9 mouse cellular contexts compared by ENCODE assay signal in the genomic region with DNA sequence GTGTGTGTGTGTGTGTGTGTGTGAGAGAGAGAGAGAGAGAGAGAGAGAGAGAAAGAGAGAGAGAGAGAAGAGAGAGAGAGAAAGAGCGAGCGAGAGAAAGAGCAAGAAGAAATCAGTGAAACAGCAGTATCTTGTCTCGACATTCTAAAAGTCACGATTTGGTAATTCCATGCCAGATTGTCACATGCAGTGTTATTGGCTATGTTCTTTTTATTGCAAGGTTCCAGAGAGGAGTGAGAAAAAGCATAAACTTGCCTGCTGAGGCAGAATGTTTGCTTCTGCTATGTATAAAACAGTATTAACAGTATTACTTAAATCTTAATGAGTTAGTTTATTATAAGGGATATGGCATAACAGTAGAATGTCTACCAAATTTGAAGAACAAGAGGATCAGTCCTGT. TPM values are rescaled to one million over a fixed set of nuclear protein-coding genes. Genes with fewer than 3 reads are reported as not detected.
A peak's percentile ranks its signal among the peaks of the same experiment; 100 is the strongest.
DNase-seq lines count a peak whose midpoint lies in the region; ATAC-seq and TF ChIP-seq lines count a peak whose summit lies in the region.
"Had no signal": no experiment of that assay in that cellular context is flagged by ENCODE, and none has a peak within 500 bp of the region (broad histone marks: within the 10 kb centered on the region; RNA-seq: fewer than 3 reads in every experiment).

No protein-coding gene starts in this region.

- H3K4me1 ChIP-seq in kidney, embryonic 15.5 days = peaks cover 22% of the 10 kb centered on the region
- H3K4me1 ChIP-seq in hindbrain, embryonic 15.5 days (replicated peaks) = peaks cover 26% of the 10 kb centered on the region
- H3K4me1 ChIP-seq in midbrain, embryonic 16.5 days (ENCODE audit: control insufficient read depth, insufficient read depth, low read length) = peaks cover 20% of the 10 kb centered on the region

- H3K36me3 ChIP-seq in kidney, embryonic 15.5 days = no peaks in the 10 kb centered on the region
- no peaks in the 10 kb centered on the region for H3K36me3 ChIP-seq in hindbrain, embryonic 15.5 days
- no peaks in the 10 kb centered on the region for H3K36me3 ChIP-seq in midbrain, embryonic 16.5 days (ENCODE audit: control insufficient read depth, insufficient read depth, low read length)

- peak overlapping the region; percentile 50 for H3K4me3 ChIP-seq in kidney, embryonic 15.5 days (replicated peaks)
- H3K4me3 ChIP-seq in hindbrain, embryonic 15.5 days = peak overlapping the region; percentile 43
- peak overlapping the region; percentile 52; the same call in 1 of the 2 replicates for H3K4me3 ChIP-seq in midbrain, embryonic 16.5 days (ENCODE audit: low read depth, low read length)

- no peak for TF ChIP-seq POLR2A in brain, embryonic 14.5 days (IDR thresholded peaks at IDR 0.05; ENCODE audit: borderline replicate concordance, extremely low read depth, insufficient read depth, insufficient read length, poor library complexity, severe bottlenecking)

- H3K9me3 ChIP-seq in kidney, embryonic 15.5 days (replicated peaks) = no peaks in the 10 kb centered on the region
- no peaks in the 10 kb centered on the region for H3K9me3 ChIP-seq in hindbrain, embryonic 15.5 days
- no peaks in the 10 kb centered on the region for H3K9me3 ChIP-seq in midbrain, embryonic 16.5 days (replicated peaks; ENCODE audit: control insufficient read depth, low read length, poor library complexity, severe bottlenecking)

- DNase-seq in kidney, postnatal 25 days = no peak
- peak; percentile 49 for DNase-seq in brain, embryonic 14.5 days (ENCODE audit: low read depth)
- DNase-seq in gastrocnemius, postnatal 4 days (ENCODE audit: low spot score in 2 of 2) = no peak
- no peak for DNase-seq in thymus, adult 18-20 months
- no peak for DNase-seq in left cerebral cortex, postnatal 10 days (ENCODE audit: extremely low spot score in 1 of 2, low spot score in 2 of 2)

- intact Hi-C loops in left cerebral cortex, postnatal 10 days (cut with DNase I) = no loop called here

- ATAC-seq in kidney, embryonic 15.5 days (replicated peaks; ENCODE audit: low FRiP score) = no peak
- ATAC-seq in hindbrain, embryonic 15.5 days (ENCODE audit: low FRiP score, low read depth) = no peak
- ATAC-seq in midbrain, embryonic 16.5 days = no peak

- peak overlapping the region; percentile 52 for H3K9ac ChIP-seq in kidney, embryonic 15.5 days
- peak overlapping the region; percentile 48 for H3K9ac ChIP-seq in hindbrain, embryonic 15.5 days
- H3K9ac ChIP-seq in midbrain, embryonic 16.5 days (ENCODE audit: low read depth, low read length) = no peak overlapping the region

- H3K4me2 ChIP-seq in kidney, embryonic 15.5 days = peak overlapping the region; percentile 63
- H3K4me2 ChIP-seq in hindbrain, embryonic 15.5 days = peak overlapping the region; percentile 60
- peak overlapping the region; percentile 84 for H3K4me2 ChIP-seq in midbrain, embryonic 16.5 days (ENCODE audit: low read length)

- no peaks in the 10 kb centered on the region for H3K27me3 ChIP-seq in kidney, embryonic 15.5 days
- no peaks in the 10 kb centered on the region for H3K27me3 ChIP-seq in hindbrain, embryonic 15.5 days
- H3K27me3 ChIP-seq in midbrain, embryonic 16.5 days (ENCODE audit: control insufficient read depth, insufficient read depth, low read depth, low read length) = no peaks in the 10 kb centered on the region

- WGBS in kidney, embryonic 15.5 days = 26% methylated on average over 4 of the region's 4 CpGs
- WGBS in hindbrain, embryonic 15.5 days = 44% methylated on average over 4 of the region's 4 CpGs
- WGBS in midbrain, embryonic 16.5 days = 43% methylated on average over 4 of the region's 4 CpGs

- no peak for TF ChIP-seq CTCF in brain, embryonic 14.5 days (IDR thresholded peaks at IDR 0.05; ENCODE audit: borderline replicate concordance, extremely low read depth, insufficient read depth, insufficient read length)

- peak overlapping the region; percentile 99 for H3K27ac ChIP-seq in kidney, embryonic 15.5 days
- no peak overlapping the region; the same call in 1 of the 2 replicates for H3K27ac ChIP-seq in hindbrain, embryonic 15.5 days (replicated peaks)
- peak overlapping the region; percentile 92 for H3K27ac ChIP-seq in midbrain, embryonic 16.5 days (ENCODE audit: low read length)

RNA-seq across cellular contexts. Expression of a gene that starts 2.0 kb away (rescaled TPM):
- 65.3 and 71.8 TPM in 2 replicates for polyA plus RNA-seq in kidney, embryonic 15.5 days (2015; fragmentation: Nextera tagmentation; extraction: Ambion mirVana)
- 32.0 and 48.5 TPM in 2 replicates for polyA plus RNA-seq in brain, embryonic 14.5 days (2012; rRNA removed)
- 19.3 and 25.4 TPM in 2 replicates for polyA plus RNA-seq in hindbrain, embryonic 15.5 days (2015; fragmentation: Nextera tagmentation; extraction: Ambion mirVana)
- 14.9 and 17.1 TPM in 2 replicates for polyA plus RNA-seq in midbrain, embryonic 16.5 days (2015; fragmentation: Nextera tagmentation; extraction: Ambion mirVana)
- total RNA-seq in gastrocnemius, postnatal 4 days (2021) = 10 to 100 TPM; 71.7 to 84.0 TPM
- 10 to 100 TPM; 17.4 to 21.2 TPM for total RNA-seq in left cerebral cortex, postnatal 10 days (2021)

RNA-seq across cellular contexts. Expression of a gene that starts 2.2 kb away (rescaled TPM):
- 1.3 and 1.5 TPM in 2 replicates for polyA plus RNA-seq in kidney, embryonic 15.5 days (2015; fragmentation: Nextera tagmentation; extraction: Ambion mirVana)
- 1.7 and 1.8 TPM in 2 replicates for polyA plus RNA-seq in brain, embryonic 14.5 days (2012; rRNA removed)
- polyA plus RNA-seq in hindbrain, embryonic 15.5 days (2015; fragmentation: Nextera tagmentation; extraction: Ambion mirVana) = 0.34 and 0.38 TPM in 2 replicates
- polyA plus RNA-seq in midbrain, embryonic 16.5 days (2015; fragmentation: Nextera tagmentation; extraction: Ambion mirVana) = 0.23 and 0.32 TPM in 2 replicates
- total RNA-seq in gastrocnemius, postnatal 4 days (2021) = 10 to 100 TPM; 12.7 to 14.2 TPM
- total RNA-seq in left cerebral cortex, postnatal 10 days (2021) = 1 to 10 TPM; 2.4 to 2.9 TPM

RNA-seq across cellular contexts. Expression of a gene that starts 9.6 kb away (rescaled TPM):
- 0.31 TPM in 1 of 2 replicates, not detected in the other for polyA plus RNA-seq in kidney, embryonic 15.5 days (2015; fragmentation: Nextera tagmentation; extraction: Ambion mirVana)
- polyA plus RNA-seq in brain, embryonic 14.5 days (2012; rRNA removed) = 0.08 TPM in 1 of 2 replicates, not detected in the other
- not detected in 2 replicates for polyA plus RNA-seq in hindbrain, embryonic 15.5 days (2015; fragmentation: Nextera tagmentation; extraction: Ambion mirVana)
- polyA plus RNA-seq in midbrain, embryonic 16.5 days (2015; fragmentation: Nextera tagmentation; extraction: Ambion mirVana) = not detected in 2 replicates
- 1 to 10 TPM; 1.3 to 1.6 TPM for total RNA-seq in gastrocnemius, postnatal 4 days (2021)
- total RNA-seq in left cerebral cortex, postnatal 10 days (2021) = not detected
- total RNA-seq: heart, adult 18-20 months had no signal

RNA-seq across cellular contexts. Expression of a gene that starts 12.3 kb away (rescaled TPM):
- 7.5 and 8.5 TPM in 2 replicates for polyA plus RNA-seq in kidney, embryonic 15.5 days (2015; fragmentation: Nextera tagmentation; extraction: Ambion mirVana)
- polyA plus RNA-seq in brain, embryonic 14.5 days (2012; rRNA removed) = 4.6 and 11.6 TPM in 2 replicates
- 2.3 and 2.7 TPM in 2 replicates for polyA plus RNA-seq in hindbrain, embryonic 15.5 days (2015; fragmentation: Nextera tagmentation; extraction: Ambion mirVana)
- polyA plus RNA-seq in midbrain, embryonic 16.5 days (2015; fragmentation: Nextera tagmentation; extraction: Ambion mirVana) = 1.8 and 3.2 TPM in 2 replicates
- total RNA-seq in gastrocnemius, postnatal 4 days (2021) = 100 to 1,000 TPM; 206 to 241 TPM
- 100 to 1,000 TPM in 1 of 2 experiments, 10 to 100 TPM in 1; 94.0 to 104 TPM for total RNA-seq in left cerebral cortex, postnatal 10 days (2021)

RNA-seq across cellular contexts. Expression of a gene that starts 24.7 kb away (rescaled TPM):
- 6.4 and 7.7 TPM in 2 replicates for polyA plus RNA-seq in kidney, embryonic 15.5 days (2015; fragmentation: Nextera tagmentation; extraction: Ambion mirVana)
- 1.7 and 2.3 TPM in 2 replicates for polyA plus RNA-seq in brain, embryonic 14.5 days (2012; rRNA removed)
- polyA plus RNA-seq in hindbrain, embryonic 15.5 days (2015; fragmentation: Nextera tagmentation; extraction: Ambion mirVana) = 4.5 and 5.1 TPM in 2 replicates
- 2.8 and 3.8 TPM in 2 replicates for polyA plus RNA-seq in midbrain, embryonic 16.5 days (2015; fragmentation: Nextera tagmentation; extraction: Ambion mirVana)
- total RNA-seq in gastrocnemius, postnatal 4 days (2021) = 1 to 10 TPM; 5.9 to 6.6 TPM
- 1 to 10 TPM; 2.0 to 2.5 TPM for total RNA-seq in left cerebral cortex, postnatal 10 days (2021)
